Mouse (Mus musculus): ENCODE results near the gene Dock11. TPM values are rescaled to one million over a fixed set of nuclear protein-coding genes. Genes with fewer than 3 reads are reported as not detected.

Dock11 gene
- 19.8 and 20.2 TPM in 2 replicates for polyA plus RNA-seq (2016; fragmentation: Nextera tagmentation; extraction: Ambion mirVana)

GRCm38 (mm10) chrX:35888087-35888895 lies at the start of gene Dock11:
TSS of gene Dock11 (plus strand) at chrX:35888832.
- no peaks in the 10 kb centered on the region for H3K36me3 ChIP-seq
- peak within 1 kb of the TSS; percentile 73 for H3K27ac ChIP-seq
- H3K9me3 ChIP-seq = no peaks in the 10 kb centered on the region
- H3K4me3 ChIP-seq = peak within 1 kb of the TSS; percentile 55
- H3K4me1 ChIP-seq = no peaks in the 10 kb centered on the region
- no peaks in the 10 kb centered on the region for H3K27me3 ChIP-seq
- ATAC-seq (ENCODE audit: insufficient number of reproducible peaks, insufficient read depth, low FRiP score, low TSS enrichment) = peak; percentile 87
- WGBS = 21% methylated on average over 31 of the region's 38 CpGs
- peak within 1 kb of the TSS; percentile 62 for H3K9ac ChIP-seq
- H3K4me2 ChIP-seq (replicated peaks) = peak within 1 kb of the TSS; percentile 55

GRCm38 (mm10) chrX:35879703-35880102 lies 8.9 kb upstream of the Dock11 start:
- no peak for ATAC-seq (ENCODE audit: insufficient number of reproducible peaks, insufficient read depth, low FRiP score, low TSS enrichment)
- H3K9me3 ChIP-seq = no peaks in the 10 kb centered on the region
- no peaks in the 10 kb centered on the region for H3K36me3 ChIP-seq
- H3K4me1 ChIP-seq = no peaks in the 10 kb centered on the region
- no peak overlapping the region for H3K9ac ChIP-seq
- H3K27ac ChIP-seq = no peak overlapping the region
- H3K27me3 ChIP-seq = no peaks in the 10 kb centered on the region
- WGBS = 56% methylated on average over 1 of the region's 1 CpGs
- H3K4me3 ChIP-seq = no peak overlapping the region
- no peak overlapping the region for H3K4me2 ChIP-seq (replicated peaks)

- peak; percentile 18 for ATAC-seq (ENCODE audit: insufficient number of reproducible peaks, insufficient read depth, low FRiP score, low TSS enrichment)
- Histone ChIP-seq H3K27me3 (no peaks in the 10 kb centered on the region), H3K36me3 (no peaks in the 10 kb centered on the region)
These were observed 540 bp downstream of the Dock11 start for GRCm38 (mm10) chrX:35888945-35889799.

GRCm38 (mm10) chrX:35889800-35890106 lies 1.1 kb downstream of the Dock11 start:
- peak overlapping the region; percentile 55 for H3K4me3 ChIP-seq
- no peaks in the 10 kb centered on the region for H3K27me3 ChIP-seq
- 0 out of 2 replicates have a peak, but pooled peaks have one; percentile 14 for ATAC-seq (ENCODE audit: insufficient number of reproducible peaks, insufficient read depth, low FRiP score, low TSS enrichment)
- H3K4me1 ChIP-seq = no peaks in the 10 kb centered on the region
- no peaks in the 10 kb centered on the region for H3K9me3 ChIP-seq
- 0 out of 2 replicates have a peak overlapping the region, but pooled peaks have one; percentile 62 for H3K9ac ChIP-seq
- H3K4me2 ChIP-seq (replicated peaks) = peak overlapping the region; percentile 55
- no peak overlapping the region for H3K27ac ChIP-seq
- H3K36me3 ChIP-seq = no peaks in the 10 kb centered on the region
- 15% methylated on average over 8 of the region's 8 CpGs for WGBS

More at GRCm38 (mm10) chrX:35888945-35889799, 540 bp downstream of the Dock11 start:
- Histone ChIP-seq H3K9me3 (no peaks in the 10 kb centered on the region), H3K9ac (peak overlapping the region; percentile 62), H3K4me2 (replicated peaks) (peak overlapping the region; percentile 55), H3K4me3 (peak overlapping the region; percentile 55), H3K4me1 (no peaks in the 10 kb centered on the region), H3K27ac (peak overlapping the region; percentile 73)
- 17% methylated on average over 42 of the region's 58 CpGs for WGBS

GRCm38 (mm10) chrX:35891534-35892125 lies 3.0 kb downstream of the Dock11 start:
- H3K4me1 ChIP-seq = no peaks in the 10 kb centered on the region
- no peaks in the 10 kb centered on the region for H3K36me3 ChIP-seq
- H3K4me2 ChIP-seq (replicated peaks) = no peak overlapping the region
- no peak overlapping the region for H3K27ac ChIP-seq
- H3K27me3 ChIP-seq = no peaks in the 10 kb centered on the region
- H3K9ac ChIP-seq = no peak overlapping the region
- H3K9me3 ChIP-seq = no peaks in the 10 kb centered on the region
- ATAC-seq (ENCODE audit: insufficient number of reproducible peaks, insufficient read depth, low FRiP score, low TSS enrichment) = no peak
- 65% methylated on average over 5 of the region's 5 CpGs for WGBS
- H3K4me3 ChIP-seq = no peak overlapping the region

- 43% methylated on average over 5 of the region's 5 CpGs for WGBS
- H3K4me2 ChIP-seq (replicated peaks) = no peak overlapping the region
- no peak overlapping the region for H3K27ac ChIP-seq
- H3K9ac ChIP-seq = no peak overlapping the region
- no peaks in the 10 kb centered on the region for H3K4me1 ChIP-seq
- no peaks in the 10 kb centered on the region for H3K27me3 ChIP-seq
- H3K36me3 ChIP-seq = no peaks in the 10 kb centered on the region
- no peak overlapping the region for H3K4me3 ChIP-seq
- ATAC-seq (ENCODE audit: insufficient number of reproducible peaks, insufficient read depth, low FRiP score, low TSS enrichment) = no peak
- no peaks in the 10 kb centered on the region for H3K9me3 ChIP-seq
These were observed 3.7 kb downstream of the Dock11 start for GRCm38 (mm10) chrX:35892377-35892776.

GRCm38 (mm10) chrX:35897648-35898500 lies 9.2 kb downstream of the Dock11 start:
- no peak overlapping the region for H3K27ac ChIP-seq
- H3K4me3 ChIP-seq = no peak overlapping the region
- WGBS = 84% methylated on average over 11 of the region's 11 CpGs
- H3K9ac ChIP-seq = no peak overlapping the region
- no peaks in the 10 kb centered on the region for H3K9me3 ChIP-seq
- H3K4me1 ChIP-seq = no peaks in the 10 kb centered on the region
- no peak for ATAC-seq (ENCODE audit: insufficient number of reproducible peaks, insufficient read depth, low FRiP score, low TSS enrichment)
- H3K4me2 ChIP-seq (replicated peaks) = no peak overlapping the region
- no peaks in the 10 kb centered on the region for H3K27me3 ChIP-seq
- H3K36me3 ChIP-seq = no peaks in the 10 kb centered on the region

- Histone ChIP-seq H3K4me1 (no peaks in the 10 kb centered on the region), H3K36me3 (no peaks in the 10 kb centered on the region), H3K27me3 (no peaks in the 10 kb centered on the region), H3K9me3 (no peaks in the 10 kb centered on the region), H3K9ac (no peak overlapping the region), H3K27ac (no peak overlapping the region), H3K4me2 (replicated peaks) (no peak overlapping the region), H3K4me3 (no peak overlapping the region)
- 100% methylated on average over 2 of the region's 2 CpGs for WGBS
- ATAC-seq (ENCODE audit: insufficient number of reproducible peaks, insufficient read depth, low FRiP score, low TSS enrichment) = no peak
These were observed 9.8 kb downstream of the Dock11 start for GRCm38 (mm10) chrX:35898501-35898766.

- H3K4me3 ChIP-seq = no peak overlapping the region
- ATAC-seq (ENCODE audit: insufficient number of reproducible peaks, insufficient read depth, low FRiP score, low TSS enrichment) = no peak
- WGBS = 71% methylated on average over 7 of the region's 7 CpGs
- H3K9me3 ChIP-seq = no peaks in the 10 kb centered on the region
- no peak overlapping the region for H3K27ac ChIP-seq
- H3K9ac ChIP-seq = no peak overlapping the region
- no peak overlapping the region for H3K4me2 ChIP-seq (replicated peaks)
- no peaks in the 10 kb centered on the region for H3K36me3 ChIP-seq
- no peaks in the 10 kb centered on the region for H3K27me3 ChIP-seq
- no peaks in the 10 kb centered on the region for H3K4me1 ChIP-seq
These were observed 15.7 kb downstream of the Dock11 start for GRCm38 (mm10) chrX:35904352-35904751.

- no peak for ATAC-seq (ENCODE audit: insufficient number of reproducible peaks, insufficient read depth, low FRiP score, low TSS enrichment)
- Histone ChIP-seq H3K36me3 (no peaks in the 10 kb centered on the region), H3K9ac (no peak overlapping the region), H3K9me3 (no peaks in the 10 kb centered on the region), H3K4me3 (no peak overlapping the region), H3K4me2 (replicated peaks) (no peak overlapping the region), H3K27me3 (no peaks in the 10 kb centered on the region), H3K4me1 (no peaks in the 10 kb centered on the region), H3K27ac (no peak overlapping the region)
- WGBS = 72% methylated on average over 4 of the region's 4 CpGs
These were observed 18.2 kb downstream of the Dock11 start for GRCm38 (mm10) chrX:35906696-35907330.

- Histone ChIP-seq H3K4me1 (no peaks in the 10 kb centered on the region), H3K27ac (no peak overlapping the region), H3K4me3 (no peak overlapping the region), H3K36me3 (no peaks in the 10 kb centered on the region), H3K9ac (no peak overlapping the region), H3K4me2 (replicated peaks) (no peak overlapping the region), H3K27me3 (no peaks in the 10 kb centered on the region), H3K9me3 (no peaks in the 10 kb centered on the region)
- 51% methylated on average over 2 of the region's 2 CpGs for WGBS
- ATAC-seq (ENCODE audit: insufficient number of reproducible peaks, insufficient read depth, low FRiP score, low TSS enrichment) = no peak
These were observed 30.9 kb downstream of the Dock11 start for GRCm38 (mm10) chrX:35919558-35919957.

All from embryonic facial prominence, embryonic 12.5 days (tissue).